Mouse (Mus musculus) brain, embryonic 18.5 days (tissue): ENCODE results near the gene Gm20905.
"Not testable (repeated sequence)": the region's sequence is repeated elsewhere in the genome, so short reads cannot be mapped to it uniquely, and the experiment has no call there.

Experiments used
- DNase-seq: peaks from one replicate; pipeline ENCODE4 v3.0.0-alpha.2; 2012; ENCODE audit warnings: low read depth, low spot score

Gene Gm20905

GRCm38 (mm10) chrY:37259503-37259902 is at the start of gene Gm20905:
Gene Gm20905, minus strand, starts transcription at chrY:37259603.
- not testable (repeated sequence) for DNase-seq
